Mouse (Mus musculus): ENCODE measurements around the gene Chchd6. TPM values are rescaled to one million over a fixed set of nuclear protein-coding genes. Genes with fewer than 3 reads are reported as not detected.

The Chchd6 gene
- polyA plus RNA-seq, 1 experiment from 2014 or later, result 174 TPM

DNA sequence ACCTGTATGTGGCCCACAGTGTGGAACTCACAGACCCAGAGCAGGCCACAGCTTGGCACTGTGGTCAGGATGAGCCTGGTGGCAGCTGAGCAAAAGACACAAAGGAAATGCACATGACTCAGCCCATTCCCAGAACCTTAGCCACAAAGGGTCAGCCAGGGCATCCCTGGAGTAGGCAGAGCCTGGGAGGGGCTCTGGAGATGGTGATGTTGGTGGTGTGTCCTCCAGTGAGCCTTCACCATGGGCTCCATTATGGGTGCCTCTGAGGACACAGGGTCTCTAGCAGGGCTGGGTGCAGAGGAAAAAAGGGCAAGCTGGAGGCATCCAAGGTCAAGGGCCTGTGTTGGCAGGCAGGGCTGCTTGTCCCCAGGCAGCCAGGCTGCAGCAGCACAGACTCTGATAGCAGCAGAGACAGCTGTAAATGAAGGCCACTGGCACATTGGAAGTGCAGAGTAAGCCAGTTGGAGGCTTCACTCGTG is 245.4 kb downstream of the Chchd6 start:
- peaks cover 77% of the 10 kb centered on the region for H3K4me1 ChIP-seq
- H3K4me3 ChIP-seq (replicated peaks), result no peak overlapping the region
- peaks cover 53% of the 10 kb centered on the region for H3K36me3 ChIP-seq
- no peak overlapping the region for H3K4me2 ChIP-seq
- H3K27me3 ChIP-seq (replicated peaks), result no peaks in the 10 kb centered on the region
- ATAC-seq (ENCODE audit: low FRiP score), result no peak
- 36% methylated on average over 1 of the region's 1 CpGs for WGBS
- no peaks in the 10 kb centered on the region for H3K9me3 ChIP-seq (replicated peaks)
- no peak overlapping the region for H3K27ac ChIP-seq (replicated peaks)
- H3K9ac ChIP-seq (replicated peaks), result no peak overlapping the region

GRCm38 (mm10) chr6:89348363-89348762 is 247.1 kb downstream of the Chchd6 start:
- H3K4me1 ChIP-seq, result peaks cover 73% of the 10 kb centered on the region
- no peak overlapping the region for H3K4me2 ChIP-seq
- H3K27ac ChIP-seq (replicated peaks), result no peak overlapping the region
- H3K27me3 ChIP-seq (replicated peaks), result no peaks in the 10 kb centered on the region
- 70% methylated on average over 9 of the region's 9 CpGs for WGBS
- no peak overlapping the region for H3K4me3 ChIP-seq (replicated peaks)
- ATAC-seq (ENCODE audit: low FRiP score), result no peak
- no peaks in the 10 kb centered on the region for H3K9me3 ChIP-seq (replicated peaks)
- H3K36me3 ChIP-seq, result peaks cover 40% of the 10 kb centered on the region
- no peak overlapping the region for H3K9ac ChIP-seq (replicated peaks)

- Histone ChIP-seq H3K9ac (replicated peaks) (no peak overlapping the region), H3K36me3 (peaks cover 38% of the 10 kb centered on the region), H3K4me1 (peaks cover 68% of the 10 kb centered on the region), H3K4me2 (no peak overlapping the region), H3K4me3 (replicated peaks) (no peak overlapping the region), H3K27me3 (replicated peaks) (no peaks in the 10 kb centered on the region), H3K9me3 (replicated peaks) (no peaks in the 10 kb centered on the region), H3K27ac (replicated peaks) (no peak overlapping the region)
- no peak for ATAC-seq (ENCODE audit: low FRiP score)
- 56% methylated on average over 1 of the region's 1 CpGs for WGBS
Observed at GRCm38 (mm10) chr6:89347792-89348191, 247.7 kb downstream of the Chchd6 start.

- ATAC-seq (ENCODE audit: low FRiP score), result no peak
- Histone ChIP-seq H3K36me3 (peaks cover 53% of the 10 kb centered on the region), H3K27ac (replicated peaks) (no peak overlapping the region), H3K9me3 (replicated peaks) (no peaks in the 10 kb centered on the region), H3K4me3 (replicated peaks) (no peak overlapping the region), H3K4me2 (no peak overlapping the region), H3K9ac (replicated peaks) (no peak overlapping the region), H3K27me3 (replicated peaks) (no peaks in the 10 kb centered on the region), H3K4me1 (peaks cover 48% of the 10 kb centered on the region)
- WGBS, result 100% methylated on average over 1 of the region's 1 CpGs
Observed at GRCm38 (mm10) chr6:89345855-89346254, 249.6 kb downstream of the Chchd6 start.

DNA sequence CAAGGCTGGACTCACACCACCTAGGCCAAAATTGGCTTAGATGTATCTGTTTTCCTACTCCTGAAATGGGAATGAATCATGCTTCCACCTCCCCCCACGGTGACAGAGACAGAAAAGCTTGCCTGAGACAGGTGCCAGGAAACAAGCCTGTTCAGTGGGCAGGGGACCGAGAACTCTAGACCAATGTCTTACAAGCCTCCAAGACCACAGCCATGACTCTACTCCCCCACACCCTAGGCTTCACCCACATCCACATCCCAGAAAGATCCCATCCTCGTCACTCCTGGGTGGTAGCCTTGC is 250.0 kb downstream of the Chchd6 start:
- H3K9ac ChIP-seq (replicated peaks), result no peak overlapping the region
- H3K27me3 ChIP-seq (replicated peaks), result no peaks in the 10 kb centered on the region
- no peaks in the 10 kb centered on the region for H3K9me3 ChIP-seq (replicated peaks)
- H3K4me1 ChIP-seq, result peaks cover 44% of the 10 kb centered on the region
- H3K36me3 ChIP-seq, result peaks cover 58% of the 10 kb centered on the region
- H3K4me3 ChIP-seq (replicated peaks), result no peak overlapping the region
- H3K27ac ChIP-seq (replicated peaks), result peak overlapping the region; percentile 45; the same call in 1 of the 2 replicates
- H3K4me2 ChIP-seq, result no peak overlapping the region
- no peak for ATAC-seq (ENCODE audit: low FRiP score)
- 78% methylated on average over 3 of the region's 3 CpGs for WGBS

GRCm38 (mm10) chr6:89344613-89345485 is 250.6 kb downstream of the Chchd6 start:
- H3K27me3 ChIP-seq (replicated peaks), result no peaks in the 10 kb centered on the region
- H3K9ac ChIP-seq (replicated peaks), result no peak overlapping the region
- peak overlapping the region; percentile 45; the same call in 1 of the 2 replicates for H3K27ac ChIP-seq (replicated peaks)
- no peak overlapping the region for H3K4me2 ChIP-seq
- WGBS, result 32% methylated on average over 10 of the region's 10 CpGs
- peaks cover 39% of the 10 kb centered on the region for H3K4me1 ChIP-seq
- H3K4me3 ChIP-seq (replicated peaks), result no peak overlapping the region
- peaks cover 61% of the 10 kb centered on the region for H3K36me3 ChIP-seq
- H3K9me3 ChIP-seq (replicated peaks), result no peaks in the 10 kb centered on the region
- ATAC-seq (ENCODE audit: low FRiP score), result peak; percentile 45; the same call in 1 of the 2 replicates

GRCm38 (mm10) chr6:89341981-89342380 is 253.5 kb downstream of the Chchd6 start:
- H3K4me1 ChIP-seq, result peaks cover 23% of the 10 kb centered on the region
- H3K4me2 ChIP-seq, result no peak overlapping the region
- ATAC-seq (ENCODE audit: low FRiP score), result no peak
- H3K9me3 ChIP-seq (replicated peaks), result no peaks in the 10 kb centered on the region
- H3K36me3 ChIP-seq, result peaks cover 70% of the 10 kb centered on the region
- H3K27me3 ChIP-seq (replicated peaks), result no peaks in the 10 kb centered on the region
- WGBS, result 91% methylated on average over 4 of the region's 4 CpGs
- no peak overlapping the region for H3K27ac ChIP-seq (replicated peaks)
- H3K4me3 ChIP-seq (replicated peaks), result no peak overlapping the region
- no peak overlapping the region for H3K9ac ChIP-seq (replicated peaks)

GRCm38 (mm10) chr6:89339447-89339846 is 256.0 kb downstream of the Chchd6 start:
- peak; percentile 64 for ATAC-seq (ENCODE audit: low FRiP score)
- Histone ChIP-seq H3K4me3 (replicated peaks) (no peak overlapping the region), H3K9me3 (replicated peaks) (no peaks in the 10 kb centered on the region), H3K4me2 (no peak overlapping the region), H3K4me1 (peaks cover 14% of the 10 kb centered on the region), H3K27ac (replicated peaks) (no peak overlapping the region), H3K36me3 (peaks cover 82% of the 10 kb centered on the region), H3K27me3 (replicated peaks) (no peaks in the 10 kb centered on the region), H3K9ac (replicated peaks) (no peak overlapping the region)
- WGBS, result 80% methylated on average over 2 of the region's 2 CpGs

- no peaks in the 10 kb centered on the region for H3K27me3 ChIP-seq (replicated peaks)
- H3K9ac ChIP-seq (replicated peaks), result no peak overlapping the region
- peaks cover 13% of the 10 kb centered on the region for H3K4me1 ChIP-seq
- no peak overlapping the region for H3K4me3 ChIP-seq (replicated peaks)
- H3K36me3 ChIP-seq, result peaks cover 83% of the 10 kb centered on the region
- no peak overlapping the region for H3K4me2 ChIP-seq
- WGBS, result 94% methylated on average over 8 of the region's 8 CpGs
- no peaks in the 10 kb centered on the region for H3K9me3 ChIP-seq (replicated peaks)
- no peak overlapping the region for H3K27ac ChIP-seq (replicated peaks)
- ATAC-seq (ENCODE audit: low FRiP score), result no peak
Observed at GRCm38 (mm10) chr6:89338733-89339132, 256.7 kb downstream of the Chchd6 start.

- Histone ChIP-seq H3K36me3 (peaks cover 88% of the 10 kb centered on the region), H3K9me3 (replicated peaks) (no peaks in the 10 kb centered on the region), H3K4me1 (peaks cover 16% of the 10 kb centered on the region), H3K27me3 (replicated peaks) (no peaks in the 10 kb centered on the region), H3K4me2 (no peak overlapping the region), H3K9ac (replicated peaks) (no peak overlapping the region), H3K4me3 (replicated peaks) (no peak overlapping the region), H3K27ac (replicated peaks) (no peak overlapping the region)
- 77% methylated on average over 9 of the region's 9 CpGs for WGBS
- no peak for ATAC-seq (ENCODE audit: low FRiP score)
Observed at GRCm38 (mm10) chr6:89337574-89337973, 257.9 kb downstream of the Chchd6 start.

DNA sequence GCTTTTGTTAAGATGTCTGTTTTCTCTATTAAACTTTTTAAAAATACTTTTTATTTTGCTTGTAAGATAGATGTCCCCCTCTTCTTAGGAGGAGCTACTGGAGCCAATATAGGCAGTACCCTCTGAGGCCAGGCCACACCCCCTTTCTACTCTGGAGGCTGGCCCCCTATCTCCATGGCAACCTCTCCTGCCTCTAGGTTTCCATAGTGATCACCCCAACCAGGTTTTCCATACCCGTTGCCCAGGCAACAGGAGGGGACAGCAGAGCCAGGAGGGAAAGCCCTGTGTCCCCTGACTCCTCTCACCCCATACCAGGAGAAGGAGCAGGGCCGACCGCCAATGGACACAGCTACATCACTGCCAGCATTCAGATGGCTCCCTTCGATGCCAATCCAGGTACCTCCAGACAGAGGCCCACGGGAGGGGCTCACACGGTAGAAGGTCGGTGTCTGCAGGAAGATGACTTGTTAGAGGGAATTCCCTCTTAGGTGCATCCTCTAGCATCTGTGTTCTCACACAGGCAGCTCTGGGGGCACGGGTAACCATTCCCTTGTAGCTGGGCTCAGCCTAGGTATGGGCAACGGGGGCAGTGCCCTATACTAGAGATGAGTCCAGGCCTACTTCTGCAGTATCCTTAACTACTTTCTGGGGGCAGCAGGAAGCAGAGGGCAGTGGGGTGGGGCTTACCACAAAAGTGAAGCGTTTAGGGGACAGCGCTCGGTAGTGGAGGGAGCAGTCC is 261.3 kb downstream of the Chchd6 start:
- H3K9ac ChIP-seq (replicated peaks), result no peak overlapping the region
- peaks cover 88% of the 10 kb centered on the region for H3K36me3 ChIP-seq
- no peaks in the 10 kb centered on the region for H3K27me3 ChIP-seq (replicated peaks)
- WGBS, result 38% methylated on average over 12 of the region's 12 CpGs
- H3K9me3 ChIP-seq (replicated peaks), result no peaks in the 10 kb centered on the region
- H3K4me1 ChIP-seq, result peaks cover 16% of the 10 kb centered on the region
- ATAC-seq (ENCODE audit: low FRiP score), result peak; percentile 66
- no peak overlapping the region for H3K4me3 ChIP-seq (replicated peaks)
- 0 out of 2 replicates have a peak overlapping the region, but pooled peaks have one; percentile 1 for H3K27ac ChIP-seq (replicated peaks)
- no peak overlapping the region for H3K4me2 ChIP-seq
